ENCODE assay signal across 23 mouse cellular contexts in genomic region chr11:58107009-58107408, GRCm38 (mm10). TPM values are rescaled to one million over a fixed set of nuclear protein-coding genes. Genes with fewer than 3 reads are reported as not detected.
DNase-seq lines count a peak whose midpoint lies in the region; ATAC-seq and TF ChIP-seq lines count a peak whose summit lies in the region.
"Had no signal": no experiment of that assay in that cellular context is flagged by ENCODE, and none has a peak within 500 bp of the region (broad histone marks: within the 10 kb centered on the region; RNA-seq: fewer than 3 reads in every experiment).

No protein-coding gene starts in this region.

- peak; percentile 51 for TF ChIP-seq CTCF in forebrain, postnatal 0 days (IDR thresholded peaks at IDR 0.05; ENCODE audit: low read depth)
- TF ChIP-seq CTCF in liver, postnatal 0 days (IDR thresholded peaks at IDR 0.05; ENCODE audit: low read depth): peak; percentile 17; the same call in 1 of the 2 replicates
- peak in 1 of 2 experiments; percentile 34; a peak in 2 of 4 replicates for TF ChIP-seq CTCF in CH12.LX (conservative IDR thresholded peaks at IDR 0.05 in 1 of 2, IDR thresholded peaks at IDR 0.05 in 1 of 2; ENCODE audit: low read depth in 2 of 2, low read length in 2 of 2)

- H3K4me1 ChIP-seq in forebrain, postnatal 0 days (ENCODE audit: insufficient read depth): peaks cover 14% of the 10 kb centered on the region
- peaks cover 31% of the 10 kb centered on the region for H3K4me1 ChIP-seq in forebrain, embryonic 15.5 days
- peaks cover 18% of the 10 kb centered on the region for H3K4me1 ChIP-seq in liver, postnatal 0 days (ENCODE audit: insufficient read depth)
- peaks cover 10% of the 10 kb centered on the region for H3K4me1 ChIP-seq in liver, embryonic 11.5 days (replicated peaks; ENCODE audit: control insufficient read depth, insufficient read depth, low read length)
- H3K4me1 ChIP-seq in CH12.LX (ENCODE audit: control insufficient read depth in 1 of 2, insufficient read depth in 2 of 2): peaks cover 16 to 62% of the 10 kb centered on the region in 2 experiments

- no peak for ATAC-seq in forebrain, postnatal 0 days
- ATAC-seq in forebrain, embryonic 15.5 days (replicated peaks): no peak
- ATAC-seq in liver, postnatal 0 days: no peak
- ATAC-seq in liver, embryonic 11.5 days (replicated peaks; ENCODE audit: low FRiP score): no peak
- ATAC-seq: Patski had no signal

- H3K4me2 ChIP-seq in forebrain, postnatal 0 days (ENCODE audit: low read depth): no peak overlapping the region
- H3K4me2 ChIP-seq in forebrain, embryonic 15.5 days (replicated peaks): no peak overlapping the region
- no peak overlapping the region for H3K4me2 ChIP-seq in liver, postnatal 0 days (ENCODE audit: low read depth, low read length)
- no peak overlapping the region for H3K4me2 ChIP-seq in liver, embryonic 11.5 days
- H3K4me2 ChIP-seq in CH12.LX (ENCODE audit: insufficient read depth, low read depth, poor library complexity, severe bottlenecking): peak overlapping the region; percentile 92
- H3K4me2 ChIP-seq: hindbrain, embryonic 14.5 days; neural tube, embryonic 12.5 days had no signal

- no peak for TF ChIP-seq EP300 in liver, postnatal 0 days (IDR thresholded peaks at IDR 0.05; ENCODE audit: low read depth)
- no peak; the same call in 1 of the 2 replicates for TF ChIP-seq EP300 in CH12.LX (IDR thresholded peaks at IDR 0.05; ENCODE audit: low read length)

- in situ Hi-C loops in CH12.LX (cut with MboI; ENCODE audit: low pct_ligation_motif_present, low pct_unique_long_range_greater_than_20kb, low sequenced_read_pairs): no loop called here

- 43% methylated on average over 3 of the region's 3 CpGs for WGBS in forebrain, postnatal 0 days
- 54% methylated on average over 3 of the region's 3 CpGs for WGBS in forebrain, embryonic 15.5 days
- WGBS in liver, postnatal 0 days (ENCODE audit: insufficient replicate concordance): 56% methylated on average over 3 of the region's 3 CpGs
- 76% methylated on average over 3 of the region's 3 CpGs for WGBS in liver, embryonic 11.5 days

- peaks cover 18% of the 10 kb centered on the region for H3K36me3 ChIP-seq in forebrain, postnatal 0 days (ENCODE audit: insufficient read depth)
- peaks cover 20% of the 10 kb centered on the region for H3K36me3 ChIP-seq in forebrain, embryonic 15.5 days
- H3K36me3 ChIP-seq in liver, postnatal 0 days (replicated peaks; ENCODE audit: insufficient read depth, low read length): peaks cover 19% of the 10 kb centered on the region
- peaks cover 27% of the 10 kb centered on the region for H3K36me3 ChIP-seq in liver, embryonic 11.5 days (ENCODE audit: control insufficient read depth, insufficient read depth, low read length)
- H3K36me3 ChIP-seq in CH12.LX (replicated peaks in 1 of 2; ENCODE audit: control insufficient read depth in 1 of 2, insufficient read depth in 1 of 2, low read length in 1 of 2): peaks cover 19 to 45% of the 10 kb centered on the region in 2 experiments

- no peak overlapping the region for H3K4me3 ChIP-seq in forebrain, postnatal 0 days (ENCODE audit: low read depth, low read length)
- no peak overlapping the region for H3K4me3 ChIP-seq in forebrain, embryonic 15.5 days
- no peak overlapping the region for H3K4me3 ChIP-seq in liver, postnatal 0 days (ENCODE audit: low read depth, low read length)
- H3K4me3 ChIP-seq in liver, embryonic 11.5 days (ENCODE audit: low read depth, low read length): no peak overlapping the region
- H3K4me3 ChIP-seq in CH12.LX (replicated peaks in 1 of 3; ENCODE audit: low read depth in 2 of 3, low read length in 2 of 3, poor library complexity in 1 of 3): no peak overlapping the region
- H3K4me3 ChIP-seq: neural tube, embryonic 12.5 days had no signal

- dilution Hi-C loops in CH12.LX (cut with MboI; ENCODE audit: extremely low pct_ligation_motif_present, extremely low pct_unique_long_range_greater_than_20kb, low sequenced_read_pairs): no loop called here

- peak; percentile 32 for DNase-seq in forebrain, postnatal 0 days
- DNase-seq in liver, postnatal 0 days: no peak
- DNase-seq in liver, embryonic 11.5 days (ENCODE audit: low spot score): no peak
- peak; percentile 37 for DNase-seq in CH12.LX (ENCODE audit: extremely low read depth)
- DNase-seq in adipocyte (ENCODE audit: low spot score): peak; percentile 59
- DNase-seq in cerebellum, adult 11-12 months: no peak
- no peak for DNase-seq in frontal cortex, adult 2 months (ENCODE audit: extremely low spot score in 1 of 2, low spot score in 1 of 2)
- DNase-seq: adrenal gland, adult 2 months; cerebellum, adult 9-11 months; heart, postnatal 10 days; kidney, adult 2 months; kidney, postnatal 36 days; left cerebral cortex, postnatal 4 days; thymus, adult 2 months had no signal

- TF ChIP-seq RAD21 in CH12.LX (IDR thresholded peaks at IDR 0.05; ENCODE audit: low read depth, low read length): no peak

- no peak for TF ChIP-seq POLR2A in CH12.LX (IDR thresholded peaks at IDR 0.05; ENCODE audit: low read depth, low read length)

- H3K27ac ChIP-seq in forebrain, postnatal 0 days (ENCODE audit: low read depth, low read length): no peak overlapping the region
- H3K27ac ChIP-seq in forebrain, embryonic 15.5 days (replicated peaks): no peak overlapping the region
- no peak overlapping the region for H3K27ac ChIP-seq in liver, postnatal 0 days (ENCODE audit: low read depth)
- no peak overlapping the region for H3K27ac ChIP-seq in liver, embryonic 11.5 days (ENCODE audit: low read depth, low read length)
- no peak overlapping the region for H3K27ac ChIP-seq in CH12.LX (ENCODE audit: insufficient read depth, low read depth)
- H3K27ac ChIP-seq: hindbrain, embryonic 14.5 days; liver, embryonic 14.5 days; neural tube, embryonic 12.5 days had no signal

- H3K9ac ChIP-seq in forebrain, postnatal 0 days: no peak overlapping the region
- no peak overlapping the region for H3K9ac ChIP-seq in forebrain, embryonic 15.5 days (replicated peaks)
- no peak overlapping the region for H3K9ac ChIP-seq in liver, postnatal 0 days (replicated peaks)
- no peak overlapping the region for H3K9ac ChIP-seq in liver, embryonic 11.5 days (ENCODE audit: low read depth, low read length)
- H3K9ac ChIP-seq in CH12.LX (ENCODE audit: insufficient read depth, low read depth): peak overlapping the region; percentile 41
- H3K9ac ChIP-seq: hindbrain, embryonic 14.5 days; liver, embryonic 14.5 days; neural tube, embryonic 12.5 days had no signal

- peaks cover 71% of the 10 kb centered on the region for H3K79me2 ChIP-seq in CH12.LX (replicated peaks; ENCODE audit: control insufficient read depth, extremely low read depth, insufficient read depth, poor library complexity, severe bottlenecking)

- no peaks in the 10 kb centered on the region for H3K9me3 ChIP-seq in forebrain, postnatal 0 days (ENCODE audit: low read length)
- no peaks in the 10 kb centered on the region for H3K9me3 ChIP-seq in forebrain, embryonic 15.5 days
- no peaks in the 10 kb centered on the region for H3K9me3 ChIP-seq in liver, postnatal 0 days (ENCODE audit: low read length)
- H3K9me3 ChIP-seq in liver, embryonic 11.5 days (ENCODE audit: control insufficient read depth, low read length): no peaks in the 10 kb centered on the region
- no peaks in the 10 kb centered on the region for H3K9me3 ChIP-seq in CH12.LX (replicated peaks; ENCODE audit: low read length)
- H3K9me3 ChIP-seq: neural tube, embryonic 12.5 days had no signal

- H3K27me3 ChIP-seq in forebrain, postnatal 0 days (ENCODE audit: insufficient read depth, low read length): no peaks in the 10 kb centered on the region
- no peaks in the 10 kb centered on the region for H3K27me3 ChIP-seq in forebrain, embryonic 15.5 days
- no peaks in the 10 kb centered on the region for H3K27me3 ChIP-seq in liver, postnatal 0 days (ENCODE audit: insufficient read depth, low read length)
- H3K27me3 ChIP-seq in liver, embryonic 11.5 days (replicated peaks; ENCODE audit: control insufficient read depth, insufficient read depth, low read length): no peaks in the 10 kb centered on the region
- no peaks in the 10 kb centered on the region for H3K27me3 ChIP-seq in CH12.LX (replicated peaks)
- H3K27me3 ChIP-seq: neural tube, embryonic 12.5 days; Patski had no signal

TF ChIP-seq in CH12.LX, 34 proteins besides CTCF, POLR2A, EP300 and RAD21 (continues in another document):
- TF ChIP-seq MAX (IDR thresholded peaks at IDR 0.05; ENCODE audit: low read length) (no peak), NELFE (IDR thresholded peaks at IDR 0.05; ENCODE audit: low read depth, low read length) (no peak), USF1 (IDR thresholded peaks at IDR 0.05; ENCODE audit: low read depth, low read length) (no peak), JUN (IDR thresholded peaks at IDR 0.05; ENCODE audit: insufficient read depth, low read depth, low read length) (no peak), SIN3A (IDR thresholded peaks at IDR 0.05; ENCODE audit: low read length) (no peak), POLR2AphosphoS2 (IDR thresholded peaks at IDR 0.05; ENCODE audit: low read depth, low read length) (no peak), GABPA (IDR thresholded peaks at IDR 0.05; ENCODE audit: insufficient replicate concordance, low read depth, low read length) (no peak), NRF1 (IDR thresholded peaks at IDR 0.05; ENCODE audit: low read depth, low read length) (no peak), MEF2A (IDR thresholded peaks at IDR 0.05; ENCODE audit: borderline replicate concordance, low read depth, low read length) (no peak)

RNA-seq across cellular contexts. Expression of gene Cnot8, which starts 3.1 kb away (rescaled TPM):
- total RNA-seq in forebrain, postnatal 0 days (2014; rRNA removed): 100 and 121 TPM in 2 replicates
- 107 and 114 TPM in 2 replicates for polyA plus RNA-seq in forebrain, postnatal 0 days (2015; fragmentation: Nextera tagmentation; extraction: Ambion mirVana)
- polyA plus RNA-seq in forebrain, embryonic 15.5 days (2015; fragmentation: Nextera tagmentation; extraction: Ambion mirVana): 147 TPM in 2 replicates
- polyA plus RNA-seq in liver, postnatal 0 days (2015; fragmentation: Nextera tagmentation; extraction: Ambion mirVana): 24.3 and 26.2 TPM in 2 replicates
- 75.7 and 77.6 TPM in 2 replicates for polyA plus RNA-seq in liver, embryonic 11.5 days (2014; fragmentation: Nextera tagmentation; extraction: Ambion mirVana)
- total RNA-seq in CH12.LX (2012; rRNA removed): 90.2 and 93.8 TPM in 2 replicates
- 127 and 134 TPM in 2 replicates for total RNA-seq in CH12.LX (2014; rRNA removed)
- polyA plus RNA-seq in CH12.LX (2012; ENCODE audit: insufficient read length, low read depth): 91.9 and 102 TPM in 2 replicates
- 74.1 and 77.3 TPM in 2 replicates for polyA plus RNA-seq in frontal cortex, adult 2 months (2012; rRNA removed)

RNA-seq across cellular contexts. Expression of gene Gm12248, which starts 14.1 kb away (rescaled TPM):
- total RNA-seq in forebrain, postnatal 0 days (2014; rRNA removed): not detected in 2 replicates
- polyA plus RNA-seq in forebrain, postnatal 0 days (2015; fragmentation: Nextera tagmentation; extraction: Ambion mirVana): not detected in 2 replicates
- polyA plus RNA-seq in forebrain, embryonic 15.5 days (2015; fragmentation: Nextera tagmentation; extraction: Ambion mirVana): not detected in 2 replicates
- not detected in 2 replicates for polyA plus RNA-seq in liver, postnatal 0 days (2015; fragmentation: Nextera tagmentation; extraction: Ambion mirVana)
- not detected in 2 replicates for polyA plus RNA-seq in liver, embryonic 11.5 days (2014; fragmentation: Nextera tagmentation; extraction: Ambion mirVana)
- 0.13 TPM in 1 of 2 replicates, not detected in the other for total RNA-seq in CH12.LX (2012; rRNA removed)
- total RNA-seq in CH12.LX (2014; rRNA removed): not detected in 2 replicates
- not detected in 2 replicates for polyA plus RNA-seq in CH12.LX (2012; ENCODE audit: insufficient read length, low read depth)
- not detected in 2 replicates for polyA plus RNA-seq in frontal cortex, adult 2 months (2012; rRNA removed)
- total RNA-seq: gastrocnemius, adult 18-20 months; heart, adult 8-10 months; heart, postnatal 10 days; layer of hippocampus, postnatal 14 days; left cerebral cortex, postnatal 4 days had no signal
- polyA plus RNA-seq: embryonic facial prominence, embryonic 11.5 days; hindbrain, embryonic 14.5 days; liver, embryonic 14.5 days; neural tube, embryonic 12.5 days; Patski had no signal

Comparison
In these comparisons a context has a peak if more than half of its experiments do, and no peak if none do; other contexts are left out.
1. DNase-seq: peak in forebrain, postnatal 0 days (single experiment), CH12.LX (single experiment) and adipocyte (single experiment); none in liver, postnatal 0 days (single experiment), liver, embryonic 11.5 days (single experiment), cerebellum, adult 11-12 months (single experiment) and frontal cortex, adult 2 months (0 of 2).